Mouse (Mus musculus): Measurements from ENCODE around the gene Il1rl1. TPM values are rescaled to one million over a fixed set of nuclear protein-coding genes. Genes with fewer than 3 reads are reported as not detected.

Il1rl1 gene
- polyA plus RNA-seq, 1 experiment, result 7.9 TPM

- no peak for TF ChIP-seq CTCF (IDR thresholded peaks at IDR 0.05; ENCODE audit: control insufficient read depth, insufficient read depth, low read length)
- TF ChIP-seq POLR2A (IDR thresholded peaks at IDR 0.05; ENCODE audit: borderline replicate concordance, control insufficient read depth, low read depth, low read length), result no peak
- H3K4me1 ChIP-seq (ENCODE audit: control insufficient read depth, insufficient read depth, low read length), result no peaks in the 10 kb centered on the region; the same call in 1 of the 2 replicates
- no peak overlapping the region for H3K4me3 ChIP-seq (replicated peaks; ENCODE audit: control insufficient read depth, low read depth, low read length)
- H3K27ac ChIP-seq (ENCODE audit: control insufficient read depth, insufficient read depth, low read depth, low read length, poor library complexity), result no peak overlapping the region
- WGBS, result 56% methylated on average over 3 of the region's 3 CpGs
Measured at GRCm38 (mm10) chr1:40444800-40445199, 15.4 kb downstream of the Il1rl1 start.

GRCm38 (mm10) chr1:40465477-40466430, 36.4 kb downstream of the Il1rl1 start, which contains the start of gene Il18r1:
Il18r1 (plus strand) TSS chr1:40465552.
- Histone ChIP-seq H3K4me3 (replicated peaks; ENCODE audit: control insufficient read depth, low read depth, low read length) (peak within 1 kb of the TSS; percentile 58), H3K4me1 (ENCODE audit: control insufficient read depth, insufficient read depth, low read length) (peaks cover 1% of the 10 kb centered on the region; the same call in 1 of the 2 replicates), H3K27ac (ENCODE audit: control insufficient read depth, insufficient read depth, low read depth, low read length, poor library complexity) (no peak within 1 kb of the TSS)
- 14% methylated on average over 20 of the region's 20 CpGs for WGBS
- TF ChIP-seq CTCF (IDR thresholded peaks at IDR 0.05; ENCODE audit: control insufficient read depth, insufficient read depth, low read length) (peak; percentile 76), POLR2A (IDR thresholded peaks at IDR 0.05; ENCODE audit: borderline replicate concordance, control insufficient read depth, low read depth, low read length) (peak; percentile 28; the same call in 1 of the 2 replicates)

GRCm38 (mm10) chr1:40467306-40467705, 37.9 kb downstream of the Il1rl1 start:
- WGBS, result 87% methylated on average over 4 of the region's 4 CpGs
- H3K4me1 ChIP-seq (ENCODE audit: control insufficient read depth, insufficient read depth, low read length), result peaks cover 1% of the 10 kb centered on the region; the same call in 1 of the 2 replicates
- no peak overlapping the region for H3K27ac ChIP-seq (ENCODE audit: control insufficient read depth, insufficient read depth, low read depth, low read length, poor library complexity)
- no peak for TF ChIP-seq POLR2A (IDR thresholded peaks at IDR 0.05; ENCODE audit: borderline replicate concordance, control insufficient read depth, low read depth, low read length)
- TF ChIP-seq CTCF (IDR thresholded peaks at IDR 0.05; ENCODE audit: control insufficient read depth, insufficient read depth, low read length), result no peak
- H3K4me3 ChIP-seq (replicated peaks; ENCODE audit: control insufficient read depth, low read depth, low read length), result no peak overlapping the region

- Histone ChIP-seq H3K4me3 (replicated peaks; ENCODE audit: control insufficient read depth, low read depth, low read length) (no peak overlapping the region), H3K27ac (ENCODE audit: control insufficient read depth, insufficient read depth, low read depth, low read length, poor library complexity) (no peak overlapping the region), H3K4me1 (ENCODE audit: control insufficient read depth, insufficient read depth, low read length) (peaks cover 1% of the 10 kb centered on the region; the same call in 1 of the 2 replicates)
- TF ChIP-seq POLR2A (IDR thresholded peaks at IDR 0.05; ENCODE audit: borderline replicate concordance, control insufficient read depth, low read depth, low read length) (no peak), CTCF (IDR thresholded peaks at IDR 0.05; ENCODE audit: control insufficient read depth, insufficient read depth, low read length) (no peak)
- 62% methylated on average over 2 of the region's 2 CpGs for WGBS
Measured at GRCm38 (mm10) chr1:40468805-40469204, 39.4 kb downstream of the Il1rl1 start.

GRCm38 (mm10) chr1:40469900-40470299, 40.5 kb downstream of the Il1rl1 start:
- H3K4me3 ChIP-seq (replicated peaks; ENCODE audit: control insufficient read depth, low read depth, low read length), result no peak overlapping the region
- H3K4me1 ChIP-seq (ENCODE audit: control insufficient read depth, insufficient read depth, low read length), result peaks cover 1% of the 10 kb centered on the region; the same call in 1 of the 2 replicates
- TF ChIP-seq CTCF (IDR thresholded peaks at IDR 0.05; ENCODE audit: control insufficient read depth, insufficient read depth, low read length) (no peak), POLR2A (IDR thresholded peaks at IDR 0.05; ENCODE audit: borderline replicate concordance, control insufficient read depth, low read depth, low read length) (no peak)
- 10% methylated on average over 12 of the region's 12 CpGs for WGBS
- no peak overlapping the region for H3K27ac ChIP-seq (ENCODE audit: control insufficient read depth, insufficient read depth, low read depth, low read length, poor library complexity)

GRCm38 (mm10) chr1:40472401-40472800, 43.0 kb downstream of the Il1rl1 start:
- Histone ChIP-seq H3K27ac (ENCODE audit: control insufficient read depth, insufficient read depth, low read depth, low read length, poor library complexity) (no peak overlapping the region), H3K4me3 (replicated peaks; ENCODE audit: control insufficient read depth, low read depth, low read length) (no peak overlapping the region), H3K4me1 (ENCODE audit: control insufficient read depth, insufficient read depth, low read length) (peaks cover 1% of the 10 kb centered on the region; the same call in 1 of the 2 replicates)
- 72% methylated on average over 1 of the region's 1 CpGs for WGBS
- TF ChIP-seq CTCF (IDR thresholded peaks at IDR 0.05; ENCODE audit: control insufficient read depth, insufficient read depth, low read length) (no peak), POLR2A (IDR thresholded peaks at IDR 0.05; ENCODE audit: borderline replicate concordance, control insufficient read depth, low read depth, low read length) (no peak)

GRCm38 (mm10) chr1:40473640-40474039, 44.3 kb downstream of the Il1rl1 start:
- no peak overlapping the region for H3K27ac ChIP-seq (ENCODE audit: control insufficient read depth, insufficient read depth, low read depth, low read length, poor library complexity)
- 20% methylated on average over 4 of the region's 4 CpGs for WGBS
- H3K4me1 ChIP-seq (ENCODE audit: control insufficient read depth, insufficient read depth, low read length), result peaks cover 1% of the 10 kb centered on the region; the same call in 1 of the 2 replicates
- H3K4me3 ChIP-seq (replicated peaks; ENCODE audit: control insufficient read depth, low read depth, low read length), result no peak overlapping the region
- no peak for TF ChIP-seq CTCF (IDR thresholded peaks at IDR 0.05; ENCODE audit: control insufficient read depth, insufficient read depth, low read length)
- TF ChIP-seq POLR2A (IDR thresholded peaks at IDR 0.05; ENCODE audit: borderline replicate concordance, control insufficient read depth, low read depth, low read length), result no peak

- H3K4me1 ChIP-seq (ENCODE audit: control insufficient read depth, insufficient read depth, low read length), result peaks cover 1% of the 10 kb centered on the region; the same call in 1 of the 2 replicates
- whole genome bisulfite sequencing, result 65% methylated on average over 5 of the region's 5 CpGs
- H3K27ac ChIP-seq (ENCODE audit: control insufficient read depth, insufficient read depth, low read depth, low read length, poor library complexity), result no peak overlapping the region
- no peak overlapping the region for H3K4me3 ChIP-seq (replicated peaks; ENCODE audit: control insufficient read depth, low read depth, low read length)
- TF ChIP-seq CTCF (IDR thresholded peaks at IDR 0.05; ENCODE audit: control insufficient read depth, insufficient read depth, low read length) (no peak), POLR2A (IDR thresholded peaks at IDR 0.05; ENCODE audit: borderline replicate concordance, control insufficient read depth, low read depth, low read length) (no peak)
Measured at GRCm38 (mm10) chr1:40474336-40474735, 45.0 kb downstream of the Il1rl1 start.
